Mouse (Mus musculus) cerebral cortex, adult 2 months (tissue): Measurements from ENCODE around the gene Shld1.

Experiments used
- WGBS: fragments of 180-500 bp; shearing (Covaris S2); methylation state at CpG from one replicate; pipeline ENCODE4 v1.1.7; 2018; 5-methylcytosine and 5-hydroxymethylcytosine counted together

Shld1 gene

DNA sequence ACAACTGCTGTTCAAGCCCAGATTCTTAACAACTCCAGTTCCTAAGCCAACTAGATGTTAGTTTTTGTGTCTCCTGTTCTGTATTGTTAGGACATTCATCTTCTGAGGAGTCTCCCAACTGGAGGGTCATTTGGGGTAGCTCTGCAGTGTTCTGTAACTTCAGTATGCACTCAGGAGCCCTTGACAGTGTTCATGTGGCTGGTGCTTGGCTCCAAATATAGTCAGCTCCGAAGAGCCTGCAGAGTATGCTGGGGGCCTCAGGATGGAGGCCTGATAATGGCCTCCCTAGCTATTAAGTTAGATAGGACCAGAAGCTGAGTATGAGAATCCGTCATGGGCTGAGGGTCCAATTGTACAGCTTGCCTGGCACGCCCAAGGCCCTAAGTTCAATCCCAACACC, 7.2 kb downstream of the Shld1 start:
- 84% methylated on average over 3 of the region's 3 CpGs for WGBS

DNA sequence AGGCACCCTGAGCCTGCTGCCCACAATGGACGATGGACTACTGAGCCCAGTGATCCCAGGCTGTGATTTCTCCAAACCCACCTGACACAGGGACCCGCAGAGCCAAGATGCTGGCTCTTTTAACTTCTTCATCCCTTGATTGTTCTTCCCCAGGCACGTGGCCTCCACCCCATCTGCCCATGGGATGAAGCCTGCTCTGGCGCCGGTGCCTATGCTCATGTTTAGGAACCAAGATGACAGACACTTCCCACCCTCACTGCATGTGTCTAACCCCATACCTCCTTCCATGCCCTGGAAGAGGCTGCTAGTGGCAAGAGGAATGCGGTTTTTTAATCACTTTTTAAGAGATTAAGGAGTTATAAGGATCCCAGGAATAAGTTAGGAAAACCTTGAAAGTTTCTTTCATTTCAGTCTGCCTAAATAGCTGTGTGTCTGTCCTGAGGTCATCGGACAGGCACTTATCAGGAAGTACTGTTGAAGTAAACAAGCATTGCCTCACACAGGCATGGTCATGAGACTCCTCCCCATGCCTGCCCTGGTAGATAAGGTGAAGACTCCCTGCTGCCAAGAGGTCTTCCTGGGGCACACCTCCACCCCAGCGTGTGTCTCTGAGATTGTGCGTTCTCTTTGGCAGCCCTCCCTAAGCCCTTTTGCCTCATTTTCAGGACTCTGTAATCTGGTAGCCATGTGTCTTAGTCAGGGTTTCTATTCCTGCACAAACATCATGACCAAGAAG, 8.8 kb downstream of the Shld1 start:
- WGBS, result 81% methylated on average over 9 of the region's 9 CpGs

DNA sequence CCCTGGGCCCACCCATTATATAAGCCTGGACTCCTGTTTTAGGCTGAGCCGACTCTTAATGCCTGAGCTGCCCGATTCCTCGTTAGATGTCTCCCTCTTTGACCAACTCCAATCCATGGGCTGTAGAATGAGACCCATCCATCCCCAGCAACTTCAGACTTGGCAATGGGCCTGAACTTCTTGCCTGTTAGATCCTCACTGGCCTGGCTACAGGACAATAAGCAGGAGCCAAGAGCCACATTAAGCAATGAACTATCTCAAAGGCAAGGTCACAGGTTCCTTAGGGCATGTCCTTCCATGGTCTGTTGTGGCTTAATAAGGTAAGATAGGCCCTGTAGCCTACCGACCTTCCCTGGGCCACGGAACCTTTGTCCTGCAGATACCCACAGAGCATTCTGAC, 9.8 kb downstream of the Shld1 start:
- 86% methylated on average over 5 of the region's 5 CpGs for WGBS

DNA sequence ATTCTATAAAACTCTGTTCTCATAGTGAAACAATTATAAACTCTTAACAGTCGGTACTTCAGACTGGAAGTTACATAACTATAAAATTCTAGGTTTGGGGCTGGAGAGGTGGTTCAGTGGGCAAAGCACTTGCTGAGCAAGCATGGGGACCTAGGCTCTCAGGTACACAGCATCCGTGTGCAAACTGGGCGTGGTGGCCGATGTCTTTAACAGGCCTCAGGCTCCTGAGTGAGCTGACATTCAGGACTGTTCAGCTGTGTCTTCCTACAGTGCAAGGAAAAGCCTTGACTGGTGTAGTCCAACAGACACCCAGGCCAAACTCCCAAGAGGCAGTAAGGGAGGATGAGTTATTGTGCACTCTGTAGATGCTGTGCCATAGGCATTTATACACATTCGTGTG, 10.5 kb downstream of the Shld1 start:
- 75% methylated on average over 5 of the region's 5 CpGs for whole genome bisulfite sequencing

DNA sequence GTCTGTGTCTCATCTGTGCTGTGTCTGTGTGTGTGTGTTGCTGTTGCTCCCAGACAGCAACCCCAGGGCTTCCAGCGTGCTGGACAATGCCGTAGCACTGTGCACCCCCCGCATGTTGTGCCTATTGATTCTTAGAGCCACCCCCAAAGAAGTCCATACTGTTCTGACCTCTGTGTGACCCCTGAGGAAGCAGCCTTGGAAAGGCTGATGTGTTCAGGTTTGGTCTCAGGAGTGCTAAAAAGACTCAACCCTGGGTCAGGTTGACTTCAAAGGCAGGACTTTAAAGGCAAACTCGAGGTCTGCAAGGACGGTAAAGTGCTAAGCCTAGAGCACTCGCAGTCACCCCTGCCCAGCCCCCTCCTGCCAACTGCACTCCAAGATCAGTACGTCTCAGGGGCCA, 11.0 kb downstream of the Shld1 start:
- 75% methylated on average over 7 of the region's 7 CpGs for WGBS

DNA sequence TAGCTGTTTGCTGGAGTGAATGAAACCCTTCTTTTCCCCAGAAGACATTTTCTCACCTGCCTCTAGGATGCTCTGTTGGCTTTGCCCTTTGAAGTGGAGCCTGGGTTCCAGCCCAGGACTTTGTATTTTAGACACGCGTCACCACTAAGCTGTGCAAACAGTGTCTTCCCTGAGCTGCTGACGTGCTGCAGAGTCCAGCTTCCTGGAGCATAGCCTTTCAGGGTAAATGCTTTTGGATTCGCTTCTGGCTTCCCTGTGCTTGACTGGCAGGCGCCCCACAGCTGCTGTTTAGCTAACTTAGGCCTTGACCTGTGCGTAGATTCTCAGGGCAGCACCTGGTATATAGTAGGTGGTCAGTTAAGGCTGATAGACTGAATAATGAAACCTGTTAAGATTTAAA, 11.7 kb downstream of the Shld1 start:
- WGBS, result 75% methylated on average over 6 of the region's 6 CpGs

DNA sequence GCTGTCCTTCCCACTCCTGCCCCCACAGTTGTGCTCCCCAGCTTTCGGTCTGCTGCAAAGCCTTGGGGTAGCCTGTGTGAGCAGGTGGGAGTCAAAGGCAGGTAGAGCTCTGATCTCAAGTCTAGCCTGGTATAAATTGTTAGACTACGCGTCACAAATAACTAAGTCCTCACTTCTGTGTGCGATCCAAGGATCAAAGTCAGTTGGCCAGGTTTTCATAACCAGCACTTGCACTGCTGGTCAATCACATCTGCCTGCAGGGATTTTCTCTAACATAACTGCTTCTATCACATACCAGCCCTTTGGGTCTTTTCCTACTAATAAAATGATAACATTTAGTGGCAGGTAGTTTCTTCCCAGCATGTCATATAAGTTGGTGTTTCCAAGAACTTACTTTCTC, 14.2 kb downstream of the Shld1 start:
- WGBS, result 87% methylated on average over 4 of the region's 4 CpGs

DNA sequence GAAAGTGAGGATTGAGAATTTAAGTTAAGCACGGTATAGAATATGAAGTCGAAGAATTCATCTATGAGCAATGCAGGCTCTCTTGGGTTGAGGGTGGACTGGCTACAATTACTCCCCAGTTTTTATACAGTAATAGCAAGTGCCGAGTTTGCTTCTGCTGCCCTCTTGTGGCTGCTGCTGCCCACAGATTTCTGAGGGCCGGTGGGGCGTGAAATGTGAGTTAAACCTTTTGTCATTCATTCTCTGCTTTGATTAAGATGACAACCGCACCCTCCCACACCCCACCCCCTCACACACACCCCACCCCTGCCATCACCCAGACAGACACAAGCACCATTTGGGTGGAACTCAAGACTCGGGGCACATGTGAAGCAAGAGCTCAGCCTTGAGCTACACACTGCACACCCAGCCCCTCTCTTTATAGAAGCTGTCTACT, 14.7 kb downstream of the Shld1 start:
- WGBS, result 10% methylated on average over 7 of the region's 7 CpGs

DNA sequence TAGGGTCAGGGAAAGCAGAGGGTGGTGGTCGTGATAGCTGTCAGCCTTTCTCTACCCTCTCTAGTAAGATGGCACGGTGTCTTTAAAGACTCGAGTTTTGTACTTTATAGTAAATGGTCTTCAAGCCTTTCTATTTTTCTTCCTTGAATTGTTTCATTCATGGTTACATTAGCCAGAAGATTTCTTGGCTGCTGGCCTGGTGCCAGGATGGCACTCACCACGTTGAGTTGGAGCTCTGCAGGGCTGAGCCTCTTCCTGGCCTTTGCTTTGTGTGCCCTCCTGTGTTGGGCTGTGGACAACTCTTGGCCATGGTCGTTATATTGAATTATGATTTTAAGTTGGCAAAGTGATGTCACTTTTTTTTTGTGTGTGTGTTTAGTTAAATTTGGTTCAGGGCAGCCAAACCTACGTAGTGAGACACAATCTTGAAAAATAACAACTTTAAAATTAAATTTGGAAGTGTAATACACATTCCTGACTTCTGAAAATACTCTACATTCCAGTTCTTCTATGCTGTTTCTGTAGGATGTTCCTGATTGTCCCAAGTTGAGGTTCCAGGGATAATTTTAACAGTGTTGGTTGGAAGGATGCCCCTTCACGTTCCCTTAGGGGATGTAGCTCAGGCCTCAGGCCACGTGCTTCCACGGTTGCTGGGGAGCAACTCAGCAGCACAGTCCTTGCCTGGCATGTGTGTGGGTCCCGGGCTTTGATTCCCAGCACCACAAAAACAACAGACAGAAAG, 18.7 kb downstream of the Shld1 start:
- WGBS, result 35% methylated on average over 10 of the region's 10 CpGs

DNA sequence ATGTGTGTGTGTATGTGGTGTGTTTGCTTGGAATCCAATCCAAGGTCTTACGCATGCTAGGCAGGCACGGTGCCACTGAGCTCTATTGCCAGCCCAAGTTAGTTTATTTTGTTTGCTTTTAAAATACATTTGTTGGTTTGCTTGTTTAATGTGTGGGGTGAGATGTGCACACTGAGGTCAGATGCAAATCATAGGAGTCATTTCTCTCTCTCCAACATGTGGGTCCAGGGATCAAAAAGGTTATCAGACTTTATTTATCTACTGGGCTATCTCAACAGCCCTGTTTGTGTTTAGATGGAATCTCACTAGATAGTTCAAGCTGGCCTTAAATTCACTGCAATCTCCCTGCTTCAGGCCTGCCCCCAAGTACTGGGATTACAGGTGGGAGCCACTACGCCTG, 19.6 kb downstream of the Shld1 start:
- WGBS, result 79% methylated on average over 3 of the region's 3 CpGs

DNA sequence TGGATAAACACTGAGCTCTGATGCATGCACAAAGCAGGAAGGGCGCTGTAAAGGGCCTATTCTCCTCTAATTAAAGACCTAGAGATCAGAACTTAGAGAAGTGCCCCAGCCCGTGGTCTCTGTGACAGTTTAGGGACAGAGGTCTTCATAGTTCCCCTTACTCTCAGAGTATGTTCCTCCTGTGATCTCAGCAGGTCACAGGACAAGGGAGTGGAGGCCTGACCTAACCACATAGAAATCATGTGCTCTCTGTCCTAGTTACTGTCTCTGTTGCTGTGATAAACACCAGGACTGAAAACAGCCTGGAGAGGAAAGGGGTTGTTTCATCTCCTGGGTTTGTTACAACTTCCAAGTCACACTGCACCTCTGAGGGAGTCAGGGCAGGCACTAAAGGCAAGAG, 23.8 kb downstream of the Shld1 start:
- WGBS, result 73% methylated on average over 2 of the region's 2 CpGs

DNA sequence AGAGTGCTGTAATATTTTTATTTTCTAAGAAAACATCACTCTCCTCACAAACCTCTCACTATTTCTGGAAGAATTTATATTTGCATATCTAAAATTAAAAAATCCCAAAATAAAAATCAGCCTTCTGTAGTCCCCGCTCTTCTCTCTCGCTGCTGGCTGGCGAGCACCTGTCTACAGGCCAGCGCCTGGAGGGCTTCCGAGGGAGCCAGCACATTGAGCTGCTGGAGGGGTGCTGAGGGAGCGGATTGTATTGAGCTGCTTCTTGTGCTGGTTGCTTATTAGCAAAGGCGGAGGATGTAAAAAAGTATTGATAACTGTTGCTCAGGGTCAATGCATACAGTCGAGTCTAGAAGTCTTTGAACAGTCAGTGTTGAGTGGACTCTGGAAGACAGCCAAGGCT, 25.3 kb downstream of the Shld1 start:
- 39% methylated on average over 8 of the region's 8 CpGs for WGBS

DNA sequence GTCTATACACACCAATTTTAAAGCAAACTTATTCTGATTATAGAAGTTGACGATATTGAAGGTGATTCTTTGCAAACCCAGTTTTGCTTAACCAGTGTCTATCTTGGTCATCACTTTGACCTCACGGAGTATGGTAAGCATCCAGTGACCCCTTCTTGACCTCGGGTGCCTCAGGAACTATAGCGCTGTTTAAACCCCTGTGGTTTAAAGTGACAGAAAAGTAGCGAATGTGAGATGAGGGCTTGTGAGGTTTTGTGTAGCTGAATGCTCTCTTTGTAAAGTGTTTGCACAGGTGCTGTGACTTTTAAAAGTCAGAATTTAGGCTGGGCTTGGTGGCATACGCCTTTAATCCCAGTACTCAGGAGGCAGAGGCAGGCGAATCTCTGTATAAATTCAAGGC, 27.8 kb downstream of the Shld1 start:
- WGBS, result 90% methylated on average over 7 of the region's 7 CpGs

DNA sequence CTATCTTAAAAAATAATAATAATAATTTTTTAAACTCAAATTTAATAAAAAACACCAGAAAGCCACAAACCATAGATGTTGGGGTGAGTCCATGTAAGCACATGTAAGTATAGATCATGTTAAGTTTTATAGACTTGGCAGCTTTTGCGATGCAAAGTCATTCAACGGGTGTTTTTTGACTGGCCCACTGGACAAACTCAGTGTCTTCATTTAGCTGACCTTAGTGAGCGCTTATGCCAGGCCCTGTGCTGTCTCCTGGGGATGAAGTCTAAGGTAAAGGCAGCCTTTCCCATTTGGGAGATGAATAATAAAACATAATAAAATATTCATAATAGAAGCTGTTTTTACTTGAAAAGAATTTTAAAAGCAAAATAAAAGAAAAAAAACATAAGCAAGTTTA, 28.2 kb downstream of the Shld1 start:
- WGBS, result 87% methylated on average over 3 of the region's 3 CpGs

DNA sequence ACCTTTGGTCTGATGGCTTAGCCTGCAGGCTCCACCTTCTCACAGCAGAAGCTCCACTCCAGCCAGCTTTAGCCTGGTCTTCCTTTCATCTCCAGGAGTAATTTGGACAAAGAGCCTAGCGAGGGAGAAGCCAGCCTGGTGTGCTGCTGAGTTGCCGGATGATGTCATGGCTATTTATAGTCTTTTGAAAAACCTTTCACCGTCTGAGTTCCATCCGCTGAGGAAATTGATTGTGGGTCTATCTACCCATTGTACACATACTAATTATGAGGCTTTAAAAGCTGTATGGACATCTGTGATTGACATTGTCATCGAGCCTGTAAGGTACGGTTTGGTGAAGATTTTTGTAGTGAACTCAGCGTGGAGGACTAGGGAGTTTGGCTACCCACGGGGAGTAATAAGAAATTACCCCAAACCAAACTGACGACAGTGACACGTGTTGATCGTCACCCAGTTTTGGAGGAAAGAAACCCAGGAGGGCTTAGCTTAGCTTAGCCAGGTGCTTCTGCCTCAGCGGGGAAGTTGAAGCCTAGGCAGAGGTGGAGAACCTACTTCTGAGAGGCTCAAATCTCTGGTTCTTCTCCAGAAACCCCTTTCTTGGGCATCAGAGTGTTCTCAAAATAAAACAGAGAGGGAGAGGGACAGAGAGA, 28.8 kb downstream of the Shld1 start:
- WGBS, result 19% methylated on average over 12 of the region's 12 CpGs

DNA sequence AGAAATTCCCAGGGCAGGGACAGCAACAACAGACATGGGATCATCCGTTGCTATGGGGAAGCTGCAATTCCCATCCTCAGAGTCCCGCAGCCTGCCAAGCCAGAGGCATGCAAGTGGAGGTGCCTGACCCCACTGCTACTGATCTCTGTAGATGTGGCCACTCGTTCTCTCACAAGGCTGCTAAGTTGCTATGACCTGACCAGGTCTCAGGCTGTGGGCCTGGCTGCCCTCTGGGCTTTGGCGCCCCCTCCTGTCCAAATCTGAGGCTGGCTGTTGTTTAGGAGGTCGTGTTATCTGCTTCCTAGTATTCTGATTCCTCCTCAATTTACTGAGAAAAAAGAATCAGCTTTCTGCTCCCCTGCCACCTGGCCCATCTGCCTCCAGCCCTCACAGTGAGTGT, 29.4 kb downstream of the Shld1 start:
- WGBS, result 26% methylated on average over 5 of the region's 5 CpGs

DNA sequence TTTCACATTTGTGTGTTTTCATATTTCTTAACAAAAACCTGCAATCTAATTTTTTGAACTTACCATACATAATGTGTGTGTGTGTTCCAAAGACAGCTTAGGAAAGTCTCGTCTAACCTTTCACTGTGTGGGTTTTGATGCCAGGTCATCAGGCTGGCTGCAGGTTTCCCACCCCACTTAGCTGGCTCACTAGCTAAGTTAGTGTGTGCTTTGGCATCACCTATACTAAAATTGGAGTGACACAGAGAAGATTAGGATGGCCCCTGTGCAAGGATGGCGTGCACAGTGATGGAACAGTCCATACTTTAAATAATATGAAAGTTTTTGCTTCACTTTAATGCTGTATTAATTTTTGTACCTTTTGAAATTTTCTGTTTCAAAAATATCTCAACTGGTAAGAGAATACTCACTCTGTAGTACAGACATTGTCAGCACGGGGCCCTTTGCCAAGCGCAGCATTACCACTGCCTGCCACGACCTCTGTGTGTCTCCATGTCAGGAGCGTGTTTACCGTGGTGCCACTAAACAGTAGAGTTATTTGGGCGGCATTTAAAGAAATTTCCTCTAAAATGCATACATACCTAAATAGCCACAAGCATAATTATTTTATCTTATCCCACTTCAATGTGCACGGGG, 30.3 kb downstream of the Shld1 start:
- WGBS, result 68% methylated on average over 9 of the region's 9 CpGs

DNA sequence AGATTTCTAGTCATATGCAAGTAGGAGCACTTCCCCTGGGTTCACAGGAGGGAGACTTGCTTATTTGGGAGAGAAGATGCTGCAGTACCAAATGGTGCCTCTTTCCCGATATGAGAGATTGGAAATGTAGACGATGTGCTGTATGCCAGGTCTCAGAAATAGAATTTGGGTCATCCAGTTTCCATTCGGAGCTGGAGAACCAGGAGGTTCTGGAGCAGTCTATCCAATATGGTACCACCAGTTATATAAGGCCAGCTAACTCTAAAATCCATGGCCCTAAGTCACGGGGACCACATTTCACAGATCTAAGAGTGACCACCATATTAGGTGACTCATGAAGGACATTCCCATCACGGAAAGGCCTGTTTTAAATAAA, 30.8 kb downstream of the Shld1 start:
- 60% methylated on average over 5 of the region's 5 CpGs for WGBS

DNA sequence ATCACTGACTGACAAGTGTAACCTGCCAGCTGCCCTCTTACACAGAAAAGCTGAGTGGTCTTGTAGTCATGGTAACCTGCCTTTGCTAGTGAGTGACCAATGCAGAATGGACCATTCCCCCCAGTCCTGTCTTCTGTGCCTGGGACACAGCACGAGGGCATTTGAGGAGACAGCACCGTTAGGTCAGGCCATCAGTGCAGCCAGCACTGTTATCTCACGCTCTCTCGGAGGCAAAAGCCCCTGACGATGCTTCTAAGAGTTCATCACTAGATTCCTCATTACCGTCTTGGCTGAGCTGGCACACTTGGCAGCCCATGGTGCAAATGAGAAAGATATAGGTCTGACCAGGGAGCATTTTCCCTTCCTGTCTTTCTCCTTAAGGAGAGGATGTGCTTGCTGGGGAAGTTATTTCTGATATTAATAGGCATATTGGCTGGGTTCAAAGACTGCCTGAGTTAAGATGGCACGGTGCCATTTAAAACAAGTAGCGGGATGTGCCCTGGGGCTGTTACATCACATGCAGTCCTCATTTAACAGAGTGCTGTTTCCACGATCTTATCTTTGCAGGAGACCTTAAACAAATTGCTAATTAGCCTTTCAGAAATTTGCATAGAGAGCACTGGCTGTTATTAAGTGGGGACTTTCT, 34.3 kb downstream of the Shld1 start:
- WGBS, result 43% methylated on average over 9 of the region's 9 CpGs

DNA sequence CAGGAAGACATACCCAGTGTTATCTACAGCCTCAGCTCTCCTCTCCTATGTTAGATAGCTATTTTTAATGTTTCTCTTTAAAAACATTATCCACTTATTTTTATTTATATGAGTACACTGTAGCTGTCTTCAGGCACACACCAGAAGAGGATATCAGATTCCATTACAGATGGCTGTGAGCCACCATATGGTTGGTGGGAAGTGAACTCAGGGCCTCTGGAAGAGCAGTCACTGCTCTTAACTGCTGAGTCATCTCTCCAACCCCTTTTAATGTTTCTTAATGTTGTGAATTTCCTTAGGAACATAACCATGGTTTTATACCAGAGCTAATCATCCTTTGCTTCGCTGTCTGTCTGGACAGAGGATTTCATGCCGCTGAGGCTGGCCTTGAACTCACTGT, 35.1 kb downstream of the Shld1 start:
- 82% methylated on average over 2 of the region's 2 CpGs for WGBS

DNA sequence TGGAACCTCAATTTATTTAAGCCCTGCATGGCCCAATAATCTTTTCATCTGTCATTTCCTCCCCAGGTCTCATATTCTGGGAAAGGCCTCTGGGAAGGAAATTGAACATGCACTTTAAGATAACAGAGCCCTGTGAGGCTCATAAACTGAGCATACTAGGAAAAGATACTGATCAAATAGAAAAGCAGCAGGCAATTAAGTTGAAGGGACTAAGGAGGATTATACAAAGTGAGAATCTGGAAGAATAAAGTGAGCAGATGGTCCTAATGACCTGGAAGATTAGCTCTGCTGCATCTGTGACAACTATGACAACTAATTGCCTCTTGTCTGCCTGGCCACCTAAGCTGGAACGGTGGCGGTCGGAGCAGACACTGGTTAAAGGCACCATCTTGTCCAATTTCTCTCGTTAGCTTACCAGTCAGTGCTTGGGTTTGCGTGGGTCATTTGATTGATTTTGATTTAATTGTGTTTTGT, 37.3 kb downstream of the Shld1 start:
- WGBS, result 82% methylated on average over 5 of the region's 5 CpGs

DNA sequence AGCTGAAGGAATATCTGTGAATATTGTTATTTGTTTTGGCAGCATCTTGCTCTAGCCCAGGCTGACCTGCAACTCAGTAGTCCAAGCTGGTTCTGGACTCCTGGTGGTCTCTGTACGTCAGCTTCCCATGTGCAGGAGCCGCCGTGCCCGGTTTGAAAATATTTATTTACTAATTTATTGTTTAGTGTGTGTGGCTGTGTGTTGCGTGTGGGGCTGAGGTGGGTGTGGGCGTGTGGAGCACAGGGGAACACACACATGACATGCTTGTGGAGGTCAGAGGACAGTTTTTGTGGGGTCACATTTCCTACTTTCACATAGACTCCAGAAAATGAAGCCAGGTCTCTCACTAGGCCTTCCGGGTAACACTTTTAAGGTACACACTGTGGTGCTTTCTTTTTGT, 37.8 kb downstream of the Shld1 start:
- 89% methylated on average over 7 of the region's 7 CpGs for WGBS
